Mouse (Mus musculus) embryonic facial prominence, embryonic 11.5 days (tissue): ENCODE measurements around the gene Ccdc186. TPM values are rescaled to one million over a fixed set of nuclear protein-coding genes. Genes with fewer than 3 reads are reported as not detected.
A peak's percentile ranks its signal among the peaks of the same experiment; 100 is the strongest.

Experiments
- ATAC-seq: fragments of 200-750 bp; cut with Nextera tagmentation; replicated peaks from 2 replicates; pipeline ENCODE4 v1.8.0; 2017; ENCODE audit warnings: low read depth; ENCODE audit not compliant: insufficient number of reproducible peaks, low FRiP score, low TSS enrichment
- DNase-seq: peaks from one replicate; pipeline ENCODE4 v3.0.0-alpha.2; 2015; ENCODE audit warnings: low spot score
- H3K27ac ChIP-seq: fragments of 300-500 bp; sonication (generic); replicated peaks from 2 replicates; pipeline ENCODE4 v1.5.1; 2014; ENCODE audit warnings: mild to moderate bottlenecking, low read depth, low read length, control low read depth
- H3K27me3 ChIP-seq: fragments of 300-500 bp; sonication (generic); 2 replicates; pipeline ENCODE4 v1.6.1; 2014; ENCODE audit warnings: mild to moderate bottlenecking, low read length, moderate library complexity, mixed read lengths; ENCODE audit not compliant: control insufficient read depth, insufficient read depth
- H3K36me3 ChIP-seq: fragments of 300-500 bp; sonication (generic); replicated peaks from 2 replicates; pipeline ENCODE4 v1.6.1; 2014; ENCODE audit warnings: low read depth, mild to moderate bottlenecking, low read length, moderate library complexity, mixed read lengths; ENCODE audit not compliant: control insufficient read depth, insufficient read depth
- H3K4me1 ChIP-seq: fragments of 300-500 bp; sonication (generic); 2 replicates; pipeline ENCODE4 v1.6.1; 2014; ENCODE audit warnings: low read length, mixed read lengths; ENCODE audit not compliant: control insufficient read depth, insufficient read depth
- H3K4me2 ChIP-seq: fragments of 300-500 bp; sonication (generic); 2 replicates; pipeline ENCODE4 v1.6.1; 2014; ENCODE audit warnings: low read depth, mild to moderate bottlenecking, control low read depth, low read length, moderate library complexity
- H3K4me3 ChIP-seq: fragments of 300-500 bp; sonication (generic); 2 replicates; pipeline ENCODE4 v1.5.1; 2014; ENCODE audit warnings: low read depth, low read length, control low read depth
- H3K9ac ChIP-seq: fragments of 300-500 bp; sonication (generic); replicated peaks from 2 replicates; pipeline ENCODE4 v1.6.1; 2014; ENCODE audit warnings: mild to moderate bottlenecking, control low read depth, low read length
- H3K9me3 ChIP-seq: fragments of 300-500 bp; sonication (generic); replicated peaks from 2 replicates; pipeline ENCODE4 v1.6.1; 2016; ENCODE audit warnings: mild to moderate bottlenecking, low read length, inconsistent platforms, mixed read lengths; ENCODE audit not compliant: control insufficient read depth
- WGBS: fragments of 180-500 bp; shearing (Covaris S2); extraction: QIAGEN DNeasy Blood & Tissue Kit; methylation state at CpG from one replicate; pipeline ENCODE4 v1.1.7; 2014; 5-methylcytosine and 5-hydroxymethylcytosine counted together
- polyA plus RNA-seq: library from polyadenylated mRNA; unstranded; fragments of >200 nt; fragmentation: Nextera tagmentation; extraction: Ambion mirVana; gene quantifications from 2 replicates; pipeline ENCODE4 v1.2.1, GENCODE M21; 2014

Gene Ccdc186
- polyA plus RNA-seq: 16.2 and 21.4 TPM in 2 replicates

DNA sequence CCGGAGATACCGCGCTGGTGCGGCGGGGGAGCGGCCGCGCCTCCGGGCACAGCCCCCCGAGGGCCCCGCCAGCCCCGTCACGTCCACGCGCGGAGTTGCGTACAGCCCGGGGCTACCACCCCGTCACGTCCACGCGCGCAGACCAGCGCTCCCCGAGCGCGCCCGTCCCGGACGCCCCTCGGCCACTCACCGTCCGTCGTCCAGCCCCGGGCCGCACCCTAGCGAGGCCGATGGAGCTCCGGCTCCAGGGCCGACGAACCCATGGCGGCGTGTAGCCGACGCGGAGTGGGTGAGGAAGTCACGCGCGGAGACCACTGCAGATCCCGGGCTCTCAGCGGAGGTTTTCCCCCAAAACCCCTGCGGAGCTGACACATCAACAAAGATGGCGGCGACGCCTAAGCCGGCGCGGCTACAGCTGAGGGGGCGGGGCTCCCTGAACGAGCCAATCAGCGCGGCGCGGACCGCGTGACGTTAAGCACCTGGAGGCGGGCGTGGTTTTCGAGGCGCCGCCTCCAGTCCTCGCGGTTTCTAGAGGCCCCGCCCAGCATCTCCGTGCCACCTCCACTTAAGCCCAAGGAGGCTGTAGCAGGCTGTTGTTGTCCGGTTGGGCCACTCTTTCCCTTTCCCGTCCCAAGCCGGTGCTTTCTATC, at the start of gene Ccdc186:
Gene Ccdc186, minus strand, starts transcription at position 393 of the 650 bp plus-strand sequence.
- peak within 1 kb of the TSS; percentile 52; the same call in 1 of the 2 replicates for H3K27ac ChIP-seq
- ATAC-seq: peak; percentile 93
- peak within 1 kb of the TSS; percentile 96 for H3K4me3 ChIP-seq
- no peaks in the 10 kb centered on the region for H3K9me3 ChIP-seq
- H3K4me1 ChIP-seq: no peaks in the 10 kb centered on the region
- H3K4me2 ChIP-seq: peak within 1 kb of the TSS; percentile 60
- peak within 1 kb of the TSS; percentile 80 for H3K9ac ChIP-seq
- DNase-seq: peak; percentile 99
- WGBS: under 1% methylated on average over 79 of the region's 79 CpGs
- H3K27me3 ChIP-seq: no peaks in the 10 kb centered on the region
- no peaks in the 10 kb centered on the region for H3K36me3 ChIP-seq

DNA sequence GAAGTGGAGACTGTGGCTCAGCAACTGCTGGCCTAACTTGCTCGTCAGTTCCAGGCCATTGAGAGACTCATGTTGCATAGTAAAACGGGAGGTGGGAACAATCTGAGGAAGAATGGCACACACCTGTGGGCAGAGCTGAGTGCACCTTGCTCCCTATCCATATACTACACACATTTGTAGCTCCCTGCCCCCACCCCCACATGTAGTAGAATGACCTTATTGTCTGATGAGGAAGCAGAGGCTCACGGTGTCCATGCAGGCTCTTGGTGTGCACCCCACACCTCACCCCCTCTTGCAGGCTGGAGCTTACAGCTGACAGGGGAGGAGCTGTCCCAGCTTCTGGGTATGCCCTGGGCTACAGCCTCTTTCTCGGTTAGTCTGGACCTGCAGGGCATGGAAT, 45.7 kb upstream of the Ccdc186 start:
- no peaks in the 10 kb centered on the region for H3K4me1 ChIP-seq
- H3K9ac ChIP-seq: no peak overlapping the region
- no peak overlapping the region for H3K27ac ChIP-seq
- H3K27me3 ChIP-seq: peaks cover 4% of the 10 kb centered on the region
- DNase-seq: no peak
- H3K9me3 ChIP-seq: no peaks in the 10 kb centered on the region
- 59% methylated on average over 4 of the region's 4 CpGs for WGBS
- H3K4me2 ChIP-seq: no peak overlapping the region
- no peak for ATAC-seq
- H3K4me3 ChIP-seq: no peak overlapping the region
- H3K36me3 ChIP-seq: no peaks in the 10 kb centered on the region

DNA sequence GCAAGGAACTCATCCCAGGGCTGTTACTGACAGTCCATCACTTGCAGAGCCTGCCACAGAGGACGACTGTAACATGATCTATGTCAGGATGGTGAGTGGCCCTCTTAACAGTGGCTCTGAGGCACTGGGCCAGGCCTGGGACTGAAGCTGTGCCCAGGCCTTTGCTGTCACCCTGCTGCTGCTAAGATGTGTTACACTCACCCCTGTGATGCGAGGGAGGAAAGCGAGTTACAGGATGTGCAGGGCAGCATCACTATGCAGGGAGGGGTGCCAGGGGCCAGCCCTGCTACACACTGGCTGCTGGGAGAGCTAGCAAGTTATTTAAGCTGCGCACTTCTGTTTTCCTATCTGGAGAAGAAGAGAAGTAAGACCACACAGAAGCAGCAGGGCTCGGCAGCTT, 34.5 kb upstream of the Ccdc186 start:
- Histone ChIP-seq H3K27ac (no peak overlapping the region), H3K4me1 (no peaks in the 10 kb centered on the region; the same call in 1 of the 2 replicates), H3K27me3 (no peaks in the 10 kb centered on the region), H3K36me3 (no peaks in the 10 kb centered on the region), H3K4me3 (no peak overlapping the region), H3K9ac (no peak overlapping the region), H3K9me3 (no peaks in the 10 kb centered on the region), H3K4me2 (no peak overlapping the region)
- 37% methylated on average over 5 of the region's 5 CpGs for WGBS
- ATAC-seq (no peak), DNase-seq (peak; percentile 36)

DNA sequence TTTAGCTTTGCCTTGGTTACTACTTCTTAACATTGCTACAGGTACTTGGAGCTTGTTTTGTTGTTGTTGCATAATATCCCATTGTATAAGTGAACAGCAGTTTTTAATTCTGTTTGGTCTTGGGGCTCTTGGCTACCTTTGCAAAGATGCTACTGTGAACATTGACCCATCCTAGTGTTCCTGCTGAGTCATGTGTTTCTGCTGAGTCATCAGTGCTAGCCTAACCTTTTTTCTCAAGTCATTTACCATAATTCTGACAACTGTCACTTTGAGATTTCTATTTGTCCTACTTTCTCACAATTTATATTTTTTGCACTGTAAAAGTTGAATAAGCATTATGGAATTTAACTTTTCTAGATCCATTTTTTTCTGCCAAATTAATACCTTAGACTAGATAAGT, 30.6 kb upstream of the Ccdc186 start:
- Histone ChIP-seq H3K4me3 (no peak overlapping the region), H3K4me2 (no peak overlapping the region), H3K9me3 (no peaks in the 10 kb centered on the region), H3K27me3 (no peaks in the 10 kb centered on the region), H3K9ac (no peak overlapping the region), H3K27ac (no peak overlapping the region), H3K36me3 (no peaks in the 10 kb centered on the region), H3K4me1 (no peaks in the 10 kb centered on the region)
- no peak for DNase-seq
- ATAC-seq: no peak

DNA sequence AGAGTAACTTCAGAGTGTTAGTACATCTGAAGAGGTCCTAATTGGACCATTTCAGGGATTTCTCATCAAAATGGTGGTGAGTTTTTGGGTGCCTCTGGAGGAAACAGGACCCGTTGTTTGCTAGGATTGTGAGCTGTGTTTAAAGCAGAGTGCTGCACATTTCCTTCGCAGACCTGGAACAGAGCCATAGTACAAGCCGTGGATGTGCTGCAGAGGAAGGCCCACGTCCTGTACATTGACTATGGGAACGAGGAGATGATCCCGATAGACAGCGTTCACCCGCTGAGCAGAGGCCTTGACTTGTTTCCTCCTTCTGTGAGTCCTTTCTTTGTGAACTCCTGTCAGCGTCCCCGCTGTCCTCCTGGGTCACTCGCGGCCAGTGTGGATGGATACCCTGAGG, 21.0 kb upstream of the Ccdc186 start:
- DNase-seq (no peak), ATAC-seq (no peak)
- Histone ChIP-seq H3K4me2 (no peak overlapping the region), H3K9me3 (no peaks in the 10 kb centered on the region), H3K27ac (no peak overlapping the region), H3K36me3 (no peaks in the 10 kb centered on the region), H3K9ac (no peak overlapping the region), H3K27me3 (no peaks in the 10 kb centered on the region), H3K4me1 (no peaks in the 10 kb centered on the region), H3K4me3 (no peak overlapping the region)
- WGBS: 78% methylated on average over 12 of the region's 12 CpGs

DNA sequence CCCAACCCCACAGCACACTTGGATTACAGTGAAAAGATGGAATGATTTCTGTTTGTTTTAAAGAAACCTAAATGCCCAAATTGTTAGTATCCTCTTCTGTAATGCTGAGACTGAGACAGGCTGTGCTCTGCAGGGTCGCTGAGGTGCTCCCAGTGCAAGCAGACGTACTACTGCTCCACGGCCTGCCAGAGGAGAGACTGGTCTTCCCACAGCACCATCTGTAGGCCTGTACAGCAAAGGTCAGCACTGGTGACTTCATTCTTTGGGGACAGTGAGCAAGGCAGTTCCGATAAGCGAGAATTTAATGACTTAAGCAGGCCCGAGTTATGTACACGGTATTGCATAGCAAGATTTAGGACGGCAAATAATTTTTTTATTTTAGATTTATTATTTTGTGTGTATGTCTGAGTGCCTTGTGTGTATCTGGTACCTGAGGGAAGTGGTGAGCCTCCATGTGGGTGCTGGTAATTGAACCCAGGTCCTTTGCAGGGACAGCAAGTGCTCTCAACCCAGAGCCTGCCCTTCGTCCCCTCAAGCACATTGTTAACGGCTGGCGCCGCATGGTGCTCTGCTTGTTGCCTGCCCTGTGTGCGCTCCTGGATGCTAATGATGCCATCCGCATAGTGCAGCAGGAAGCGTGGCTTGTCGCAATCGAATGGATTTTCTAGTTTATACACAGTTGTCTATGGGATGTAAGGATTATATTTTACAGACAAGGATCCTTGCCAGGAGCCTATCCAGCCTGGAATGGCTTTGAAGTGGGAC, 17.1 kb upstream of the Ccdc186 start:
- Histone ChIP-seq H3K4me2 (no peak overlapping the region), H3K4me1 (no peaks in the 10 kb centered on the region), H3K4me3 (no peak overlapping the region), H3K9ac (no peak overlapping the region), H3K36me3 (no peaks in the 10 kb centered on the region), H3K27me3 (no peaks in the 10 kb centered on the region), H3K27ac (no peak overlapping the region), H3K9me3 (no peaks in the 10 kb centered on the region)
- ATAC-seq (no peak), DNase-seq (peak; percentile 45)
- 67% methylated on average over 17 of the region's 17 CpGs for WGBS

DNA sequence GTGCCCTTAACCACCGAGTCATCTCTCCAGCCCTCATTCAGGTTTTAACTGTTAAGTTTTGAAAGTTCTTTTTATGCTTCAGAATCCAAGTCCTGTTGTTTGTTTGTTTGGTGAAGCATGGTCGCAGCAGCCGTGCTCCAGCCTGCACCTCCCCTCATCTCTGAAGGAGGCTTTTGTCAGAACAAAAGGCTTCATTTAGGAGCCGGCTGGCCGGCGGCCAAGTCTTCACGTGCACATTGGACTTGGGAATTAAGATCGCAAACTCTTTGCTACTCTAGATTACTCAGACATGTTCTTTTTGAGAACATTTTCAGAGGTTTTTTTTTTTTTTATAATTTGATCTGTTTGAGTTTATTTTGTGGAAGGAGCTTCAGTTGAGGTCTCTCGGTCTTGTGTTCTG, 13.3 kb upstream of the Ccdc186 start:
- H3K27me3 ChIP-seq: no peaks in the 10 kb centered on the region
- H3K9me3 ChIP-seq: no peaks in the 10 kb centered on the region
- no peaks in the 10 kb centered on the region for H3K36me3 ChIP-seq
- no peak overlapping the region for H3K9ac ChIP-seq
- H3K4me1 ChIP-seq: no peaks in the 10 kb centered on the region
- H3K4me3 ChIP-seq: no peak overlapping the region
- no peak overlapping the region for H3K4me2 ChIP-seq
- no peak for ATAC-seq
- peak; percentile 50 for DNase-seq
- WGBS: 53% methylated on average over 9 of the region's 9 CpGs
- H3K27ac ChIP-seq: no peak overlapping the region

DNA sequence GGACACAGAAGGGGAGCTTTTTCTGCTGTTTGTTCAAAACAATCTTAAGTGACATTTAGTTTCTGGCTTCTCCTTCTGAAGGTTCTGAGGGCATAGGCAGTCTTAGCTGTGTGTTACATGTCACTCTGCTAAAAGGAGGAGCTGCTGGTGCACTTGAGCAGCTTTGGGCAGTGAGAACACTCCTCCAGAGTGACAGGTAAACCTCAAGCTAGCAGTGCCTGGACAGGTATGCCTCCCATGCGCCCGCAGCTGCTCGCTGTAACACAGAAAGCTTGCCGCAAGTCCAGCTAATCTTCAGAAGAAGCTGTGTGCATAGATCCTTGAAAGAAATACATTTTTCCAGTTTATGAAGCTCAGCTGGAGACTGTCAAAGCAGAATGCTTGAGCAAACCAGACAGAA, 8.2 kb upstream of the Ccdc186 start:
- H3K9ac ChIP-seq: no peak overlapping the region
- WGBS: 94% methylated on average over 4 of the region's 4 CpGs
- no peaks in the 10 kb centered on the region for H3K4me1 ChIP-seq
- H3K4me3 ChIP-seq: no peak overlapping the region
- no peaks in the 10 kb centered on the region for H3K27me3 ChIP-seq
- no peaks in the 10 kb centered on the region for H3K36me3 ChIP-seq
- no peak overlapping the region for H3K27ac ChIP-seq
- ATAC-seq (no peak), DNase-seq (no peak)
- no peaks in the 10 kb centered on the region for H3K9me3 ChIP-seq
- no peak overlapping the region for H3K4me2 ChIP-seq
